Mouse (Mus musculus): ENCODE data around the gene Ugt1a8. TPM values are rescaled to one million over a fixed set of nuclear protein-coding genes. Genes with fewer than 3 reads are reported as not detected.
"Not testable (repeated sequence)": the region's sequence is repeated elsewhere in the genome, so short reads cannot be mapped to it uniquely, and the experiment has no call there.

Gene Ugt1a8
- polyA plus RNA-seq, 1 experiment from 2014 or later: not detected

- Histone ChIP-seq H3K27ac (replicated peaks) (no peak overlapping the region), H3K27me3 (no peaks in the 10 kb centered on the region), H3K4me2 (no peak overlapping the region), H3K4me1 (replicated peaks) (no peaks in the 10 kb centered on the region), H3K9me3 (replicated peaks) (no peaks in the 10 kb centered on the region), H3K4me3 (replicated peaks) (no peak overlapping the region), H3K9ac (no peak overlapping the region), H3K36me3 (replicated peaks) (no peaks in the 10 kb centered on the region)
- ATAC-seq (ENCODE audit: insufficient read depth): no peak
These were observed 4.7 kb downstream of the Ugt1a8 start for GRCm38 (mm10) chr1:88092341-88092740.

- H3K27ac ChIP-seq (replicated peaks): peak overlapping the region; percentile 46; the same call in 1 of the 2 replicates
- ATAC-seq (ENCODE audit: insufficient read depth); H3K4me1 ChIP-seq (replicated peaks); H3K27me3 ChIP-seq; H3K4me2 ChIP-seq; H3K9me3 ChIP-seq (replicated peaks); H3K9ac ChIP-seq; H3K4me3 ChIP-seq (replicated peaks); H3K36me3 ChIP-seq (replicated peaks): not testable (repeated sequence)
- WGBS (ENCODE audit: insufficient replicate concordance): 19% methylated on average over 3 of the region's 3 CpGs
These were observed 6.7 kb downstream of the Ugt1a8 start for GRCm38 (mm10) chr1:88094270-88094676.

DNA sequence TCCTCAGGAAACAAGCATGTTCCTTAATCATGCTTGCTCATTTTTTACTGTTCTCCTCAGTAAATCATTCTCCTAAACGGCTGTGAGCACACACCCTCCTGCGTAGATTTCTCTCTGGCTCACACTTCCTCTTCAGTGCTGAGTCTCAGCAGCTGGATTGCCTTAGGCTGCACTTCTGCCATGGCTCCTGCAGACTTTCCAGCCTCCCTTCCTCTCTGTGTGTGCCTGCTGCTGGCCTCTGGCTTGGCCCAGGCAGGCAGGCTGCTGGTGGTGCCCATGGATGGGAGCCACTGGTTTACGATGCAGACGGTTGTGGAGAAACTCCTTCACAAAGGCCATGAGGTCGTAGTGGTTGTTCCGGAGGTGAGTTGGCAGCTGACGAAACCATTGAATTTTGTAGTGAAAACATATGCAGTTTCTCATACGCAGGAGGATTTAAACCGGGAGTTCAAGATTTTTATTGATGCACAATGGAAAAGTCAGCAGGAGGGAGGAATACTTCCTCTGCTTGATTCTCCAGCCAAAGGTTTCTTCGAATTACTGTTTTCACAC is 7.4 kb downstream of the Ugt1a8 start, which contains the start of gene Ugt1a7c:
Gene Ugt1a7c (plus strand): TSS at position 122 of the 552 bp plus-strand sequence.
- peak; percentile 37; the same call in 1 of the 2 replicates for ATAC-seq (ENCODE audit: insufficient read depth)
- no peak within 1 kb of the TSS; the same call in none of the 2 replicates for H3K4me2 ChIP-seq
- H3K4me3 ChIP-seq (replicated peaks): peak within 1 kb of the TSS; percentile 20; the same call in 1 of the 2 replicates
- no peaks in the 10 kb centered on the region for H3K27me3 ChIP-seq
- H3K9ac ChIP-seq: no peak within 1 kb of the TSS
- WGBS (ENCODE audit: insufficient replicate concordance): 29% methylated on average over 10 of the region's 10 CpGs
- H3K4me1 ChIP-seq (replicated peaks): no peaks in the 10 kb centered on the region
- H3K27ac ChIP-seq (replicated peaks): peak within 1 kb of the TSS; percentile 46
- H3K9me3 ChIP-seq (replicated peaks): no peaks in the 10 kb centered on the region
- H3K36me3 ChIP-seq (replicated peaks): no peaks in the 10 kb centered on the region

- H3K9ac ChIP-seq; H3K4me2 ChIP-seq; H3K27ac ChIP-seq (replicated peaks); H3K4me1 ChIP-seq (replicated peaks); H3K4me3 ChIP-seq (replicated peaks); H3K9me3 ChIP-seq (replicated peaks); H3K27me3 ChIP-seq; ATAC-seq (ENCODE audit: insufficient read depth); H3K36me3 ChIP-seq (replicated peaks): not testable (repeated sequence)
- WGBS (ENCODE audit: insufficient replicate concordance): 52% methylated on average over 3 of the region's 3 CpGs
These were observed 10.9 kb downstream of the Ugt1a8 start for GRCm38 (mm10) chr1:88098546-88098945.

- not testable (repeated sequence) for H3K4me3 ChIP-seq (replicated peaks); H3K4me1 ChIP-seq (replicated peaks); H3K4me2 ChIP-seq; H3K36me3 ChIP-seq (replicated peaks); H3K9ac ChIP-seq; H3K27ac ChIP-seq (replicated peaks); H3K27me3 ChIP-seq; ATAC-seq (ENCODE audit: insufficient read depth); H3K9me3 ChIP-seq (replicated peaks)
- 63% methylated on average over 2 of the region's 2 CpGs for WGBS (ENCODE audit: insufficient replicate concordance)
These were observed 12.1 kb downstream of the Ugt1a8 start for GRCm38 (mm10) chr1:88099691-88100090.

DNA sequence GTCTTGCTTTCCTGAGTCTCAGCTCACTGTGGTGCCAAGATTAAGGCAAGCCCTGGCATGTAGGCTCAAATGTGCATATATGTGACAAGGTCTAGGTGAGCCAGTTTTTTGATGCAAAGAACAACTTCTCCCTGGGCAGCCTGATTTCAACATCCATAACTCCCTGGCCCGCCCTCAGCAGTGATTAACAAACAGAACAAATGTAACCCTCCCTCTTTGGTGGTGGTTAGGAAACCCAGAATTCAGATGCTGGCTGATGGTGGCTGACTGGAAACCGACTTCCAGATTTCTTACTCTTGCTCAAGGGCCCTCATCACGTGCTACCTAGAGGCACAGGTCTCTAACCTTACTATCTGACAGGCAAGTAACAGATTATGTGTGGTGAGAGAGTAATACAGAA is 15.4 kb downstream of the Ugt1a8 start, which contains the start of gene Ugt1a6b:
Gene Ugt1a6b (plus strand): TSS at position 234 of the 400 bp plus-strand sequence.
- not testable (repeated sequence) for H3K36me3 ChIP-seq (replicated peaks); H3K9ac ChIP-seq; H3K27ac ChIP-seq (replicated peaks); H3K9me3 ChIP-seq (replicated peaks); H3K27me3 ChIP-seq; H3K4me1 ChIP-seq (replicated peaks); ATAC-seq (ENCODE audit: insufficient read depth)
- 6% methylated on average over 3 of the region's 3 CpGs for WGBS (ENCODE audit: insufficient replicate concordance)
- Histone ChIP-seq H3K4me2 (peak within 1 kb of the TSS; percentile 45; the same call in 1 of the 2 replicates), H3K4me3 (replicated peaks) (0 out of 2 replicates have a peak within 1 kb of the TSS, but pooled peaks have one; percentile 4)

- Histone ChIP-seq H3K4me2 (peak overlapping the region; percentile 45), H3K4me3 (replicated peaks) (0 out of 2 replicates have a peak overlapping the region, but pooled peaks have one; percentile 4)
- H3K27me3 ChIP-seq; H3K9me3 ChIP-seq (replicated peaks); H3K36me3 ChIP-seq (replicated peaks); H3K9ac ChIP-seq; H3K4me1 ChIP-seq (replicated peaks); ATAC-seq (ENCODE audit: insufficient read depth); H3K27ac ChIP-seq (replicated peaks): not testable (repeated sequence)
- 50% methylated on average over 5 of the region's 5 CpGs for WGBS (ENCODE audit: insufficient replicate concordance)
These were observed 16.3 kb downstream of the Ugt1a8 start for GRCm38 (mm10) chr1:88103697-88104468.

GRCm38 (mm10) chr1:88104667-88105430 is 17.2 kb downstream of the Ugt1a8 start:
- no peak overlapping the region for H3K9ac ChIP-seq
- peak overlapping the region; percentile 45; the same call in 1 of the 2 replicates for H3K4me2 ChIP-seq

GRCm38 (mm10) chr1:88105656-88106055 is 18.0 kb downstream of the Ugt1a8 start:
- no peaks in the 10 kb centered on the region for H3K36me3 ChIP-seq (replicated peaks)
- no peak overlapping the region for H3K4me3 ChIP-seq (replicated peaks)
- no peak for ATAC-seq (ENCODE audit: insufficient read depth)
- no peak overlapping the region for H3K9ac ChIP-seq
- no peaks in the 10 kb centered on the region for H3K9me3 ChIP-seq (replicated peaks)
- no peak overlapping the region for H3K27ac ChIP-seq (replicated peaks)
- H3K4me1 ChIP-seq (replicated peaks): peaks cover 5% of the 10 kb centered on the region
- H3K4me2 ChIP-seq: no peak overlapping the region
- 38% methylated on average over 2 of the region's 2 CpGs for WGBS (ENCODE audit: insufficient replicate concordance)
- H3K27me3 ChIP-seq: no peaks in the 10 kb centered on the region

More at GRCm38 (mm10) chr1:88104667-88105430, 17.2 kb downstream of the Ugt1a8 start:
- Histone ChIP-seq H3K4me3 (replicated peaks) (no peak overlapping the region), H3K27me3 (no peaks in the 10 kb centered on the region), H3K27ac (replicated peaks) (no peak overlapping the region), H3K36me3 (replicated peaks) (no peaks in the 10 kb centered on the region), H3K9me3 (replicated peaks) (no peaks in the 10 kb centered on the region), H3K4me1 (replicated peaks) (peaks cover 5% of the 10 kb centered on the region)
- no peak for ATAC-seq (ENCODE audit: insufficient read depth)
- WGBS (ENCODE audit: insufficient replicate concordance): 40% methylated on average over 1 of the region's 1 CpGs

- H3K4me1 ChIP-seq (replicated peaks); H3K9ac ChIP-seq; H3K27me3 ChIP-seq; H3K9me3 ChIP-seq (replicated peaks); H3K4me3 ChIP-seq (replicated peaks); H3K36me3 ChIP-seq (replicated peaks); H3K4me2 ChIP-seq; H3K27ac ChIP-seq (replicated peaks): not testable (repeated sequence)
- peak; percentile 96 for ATAC-seq (ENCODE audit: insufficient read depth)
- 46% methylated on average over 2 of the region's 2 CpGs for WGBS (ENCODE audit: insufficient replicate concordance)
These were observed 21.5 kb downstream of the Ugt1a8 start for GRCm38 (mm10) chr1:88109027-88109557.

DNA sequence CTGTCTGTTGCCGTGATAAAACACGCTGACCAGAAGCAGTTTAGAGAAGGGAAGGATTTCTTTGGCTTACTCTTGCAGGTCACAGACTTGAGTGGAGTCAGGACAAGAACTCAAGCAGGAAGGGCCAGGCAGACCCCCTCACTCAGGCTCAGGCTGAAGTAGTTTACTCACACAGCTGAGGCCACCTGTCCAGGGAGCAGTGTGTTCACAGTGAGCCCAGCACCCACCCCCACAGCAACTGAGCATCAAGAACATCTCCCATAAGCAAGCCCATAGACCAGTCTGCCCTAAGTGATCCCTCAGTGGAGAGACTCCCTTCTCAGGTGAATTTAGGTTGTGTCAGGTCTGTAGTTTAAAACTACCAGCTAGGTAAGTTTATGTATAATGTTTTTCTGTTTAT is 22.0 kb downstream of the Ugt1a8 start:
- peak; percentile 46 for ATAC-seq (ENCODE audit: insufficient read depth)
- H3K4me1 ChIP-seq (replicated peaks); H3K4me3 ChIP-seq (replicated peaks); H3K9me3 ChIP-seq (replicated peaks); H3K27me3 ChIP-seq; H3K36me3 ChIP-seq (replicated peaks); H3K9ac ChIP-seq: not testable (repeated sequence)
- 43% methylated on average over 2 of the region's 2 CpGs for WGBS (ENCODE audit: insufficient replicate concordance)
- peak overlapping the region; percentile 55; the same call in 1 of the 2 replicates for H3K27ac ChIP-seq (replicated peaks)
- H3K4me2 ChIP-seq: peak overlapping the region; percentile 30; the same call in 1 of the 2 replicates
